Comparison of ENCODE assay signal across 27 mouse cellular contexts in the genomic region with DNA sequence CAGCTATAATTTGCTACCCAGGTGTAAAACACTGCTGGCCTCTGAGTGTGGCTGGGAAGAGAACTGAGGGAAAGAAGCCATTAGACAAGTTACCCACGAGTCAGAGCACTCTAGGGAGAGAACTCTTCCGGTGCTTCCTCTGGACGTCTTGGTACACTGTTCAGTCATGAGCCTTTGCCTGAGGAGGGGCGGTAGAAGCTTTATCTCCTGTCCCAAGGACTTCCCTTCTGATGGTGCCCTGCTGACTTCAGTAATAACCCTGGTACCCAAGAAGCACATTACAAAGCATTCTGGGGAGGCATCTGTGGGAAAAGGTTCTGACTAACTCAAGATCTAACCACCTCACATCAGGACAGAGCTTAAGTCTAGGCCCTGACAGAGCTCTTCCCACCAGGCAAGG. TPM values are rescaled to one million over a fixed set of nuclear protein-coding genes. Genes with fewer than 3 reads are reported as not detected.
DNase-seq lines count a peak whose midpoint lies in the region; ATAC-seq lines count a peak whose summit lies in the region.
"Had no signal": no experiment of that assay in that cellular context is flagged by ENCODE, and none has a peak within 500 bp of the region (broad histone marks: within the 10 kb centered on the region; RNA-seq: fewer than 3 reads in every experiment).

No protein-coding gene starts in this region.

- no peak for ATAC-seq in heart, embryonic 12.5 days (ENCODE audit: insufficient number of reproducible peaks, low FRiP score)
- ATAC-seq in common myeloid progenitor, adult 5-6 weeks (replicated peaks; ENCODE audit: low read depth, poor library complexity, severe bottlenecking): peak; percentile 72
- peak; percentile 54; the same call in 1 of the 2 replicates for ATAC-seq in megakaryocyte progenitor cell, adult 5-6 weeks (replicated peaks; ENCODE audit: poor library complexity)
- no peak for ATAC-seq in midbrain, embryonic 11.5 days (ENCODE audit: low FRiP score)
- ATAC-seq: activated CD4-positive, CD25-positive, alpha-beta regulatory T cell, adult 4 months; forebrain, embryonic 13.5 days; forebrain, embryonic 16.5 days had no signal

- H3K4me3 ChIP-seq in heart, embryonic 12.5 days: no peak overlapping the region
- no peak overlapping the region for H3K4me3 ChIP-seq in forebrain, embryonic 10.5 days
- no peak overlapping the region for H3K4me3 ChIP-seq in midbrain, embryonic 11.5 days (ENCODE audit: low read depth, low read length)
- H3K4me3 ChIP-seq: embryonic facial prominence, embryonic 10.5 days; embryonic facial prominence, embryonic 13.5 days; erythroblast, embryonic 14.5 days; forebrain, embryonic 13.5 days; heart, adult 2 months; heart, embryonic 10.5 days; hindbrain, embryonic 12.5 days; hindbrain, embryonic 15.5 days had no signal

- no peaks in the 10 kb centered on the region for H3K27me3 ChIP-seq in heart, embryonic 12.5 days (replicated peaks)
- H3K27me3 ChIP-seq in forebrain, embryonic 10.5 days (ENCODE audit: poor library complexity, severe bottlenecking): no peaks in the 10 kb centered on the region
- H3K27me3 ChIP-seq in midbrain, embryonic 11.5 days (ENCODE audit: control insufficient read depth, insufficient read depth, low read length): no peaks in the 10 kb centered on the region
- H3K27me3 ChIP-seq: CH12.LX; embryonic facial prominence, embryonic 13.5 days; forebrain, embryonic 13.5 days; hindbrain, embryonic 12.5 days; hindbrain, embryonic 15.5 days had no signal

- peak; percentile 73 for DNase-seq in heart, adult 11 months
- peak; percentile 77 for DNase-seq in 416B (ENCODE audit: low read depth)
- no peak for DNase-seq in forebrain, embryonic 10.5 days (ENCODE audit: extremely low spot score, low spot score)
- DNase-seq in midbrain, embryonic 11.5 days (ENCODE audit: low spot score, missing footprints): no peak
- no peak for DNase-seq in left cerebral cortex, postnatal 4 days
- DNase-seq: adrenal gland, postnatal 10 days; adrenal gland, postnatal 36 days; B cell, adult 2 months; cerebellum, adult 18-20 months; cerebellum, adult 9-10 months; cerebellum, postnatal 14 days; gastrocnemius, postnatal 14 days; heart, adult 2 months had no signal

- no peaks in the 10 kb centered on the region for H3K4me1 ChIP-seq in heart, embryonic 12.5 days (replicated peaks)
- no peaks in the 10 kb centered on the region for H3K4me1 ChIP-seq in forebrain, embryonic 10.5 days
- H3K4me1 ChIP-seq in midbrain, embryonic 11.5 days (ENCODE audit: control insufficient read depth, insufficient read depth, low read length): no peaks in the 10 kb centered on the region
- H3K4me1 ChIP-seq: embryonic facial prominence, embryonic 10.5 days; embryonic facial prominence, embryonic 13.5 days; forebrain, embryonic 13.5 days; heart, embryonic 10.5 days; hindbrain, embryonic 12.5 days; hindbrain, embryonic 15.5 days had no signal

- 53% methylated on average over 4 of the region's 4 CpGs for WGBS in heart, embryonic 12.5 days
- 85% methylated on average over 4 of the region's 4 CpGs for WGBS in forebrain, embryonic 10.5 days
- 72% methylated on average over 4 of the region's 4 CpGs for WGBS in midbrain, embryonic 11.5 days

- H3K9ac ChIP-seq in heart, embryonic 12.5 days: no peak overlapping the region
- no peak overlapping the region for H3K9ac ChIP-seq in midbrain, embryonic 11.5 days (ENCODE audit: low read length)
- H3K9ac ChIP-seq: embryonic facial prominence, embryonic 13.5 days; forebrain, embryonic 13.5 days; hindbrain, embryonic 12.5 days; hindbrain, embryonic 15.5 days had no signal

- H3K4me2 ChIP-seq in heart, embryonic 12.5 days: no peak overlapping the region
- no peak overlapping the region for H3K4me2 ChIP-seq in midbrain, embryonic 11.5 days
- H3K4me2 ChIP-seq: embryonic facial prominence, embryonic 13.5 days; forebrain, embryonic 13.5 days; hindbrain, embryonic 12.5 days; hindbrain, embryonic 15.5 days had no signal

- H3K36me3 ChIP-seq in heart, embryonic 12.5 days: no peaks in the 10 kb centered on the region
- H3K36me3 ChIP-seq in forebrain, embryonic 10.5 days (replicated peaks): no peaks in the 10 kb centered on the region
- no peaks in the 10 kb centered on the region for H3K36me3 ChIP-seq in midbrain, embryonic 11.5 days (ENCODE audit: control insufficient read depth, insufficient read depth, low read length)
- H3K36me3 ChIP-seq: embryonic facial prominence, embryonic 10.5 days; embryonic facial prominence, embryonic 13.5 days; G1E; heart, embryonic 10.5 days; hindbrain, embryonic 12.5 days; hindbrain, embryonic 15.5 days had no signal

- intact Hi-C loops in left cerebral cortex, postnatal 4 days (cut with DNase I): no loop called here

- no peak overlapping the region for H3K27ac ChIP-seq in heart, embryonic 12.5 days (ENCODE audit: poor library complexity, severe bottlenecking)
- H3K27ac ChIP-seq in forebrain, embryonic 10.5 days: no peak overlapping the region
- no peak overlapping the region for H3K27ac ChIP-seq in midbrain, embryonic 11.5 days (ENCODE audit: low read depth, low read length)
- H3K27ac ChIP-seq: embryonic facial prominence, embryonic 10.5 days; embryonic facial prominence, embryonic 13.5 days; forebrain, embryonic 13.5 days; heart, adult 2 months; heart, embryonic 10.5 days; hindbrain, embryonic 12.5 days; hindbrain, embryonic 15.5 days had no signal

- no peaks in the 10 kb centered on the region for H3K9me3 ChIP-seq in heart, embryonic 12.5 days (replicated peaks)
- H3K9me3 ChIP-seq in forebrain, embryonic 10.5 days: no peaks in the 10 kb centered on the region
- no peaks in the 10 kb centered on the region for H3K9me3 ChIP-seq in midbrain, embryonic 11.5 days (ENCODE audit: control insufficient read depth, low read length)
- H3K9me3 ChIP-seq: embryonic facial prominence, embryonic 10.5 days; embryonic facial prominence, embryonic 13.5 days; forebrain, embryonic 13.5 days; G1E; heart, embryonic 10.5 days; hindbrain, embryonic 12.5 days; hindbrain, embryonic 15.5 days had no signal

RNA-seq across cellular contexts. Expression of gene Hk2, which starts 40.6 kb away (rescaled TPM):
- polyA plus RNA-seq in heart, embryonic 12.5 days (2016; fragmentation: Nextera tagmentation; extraction: Ambion mirVana): 35.0 and 35.2 TPM in 2 replicates
- 21.2 and 29.0 TPM in 2 replicates for total RNA-seq in common myeloid progenitor, adult 5-6 weeks (2017)
- total RNA-seq in megakaryocyte progenitor cell, adult 5-6 weeks (2015): 40.9 and 44.3 TPM in 2 replicates
- 39.7 and 54.4 TPM in 2 replicates for total RNA-seq in megakaryocyte progenitor cell, adult 5-6 weeks (2017)
- polyA plus RNA-seq in forebrain, embryonic 10.5 days (2016; fragmentation: Nextera tagmentation; extraction: Ambion mirVana): 36.1 and 39.0 TPM in 2 replicates
- polyA plus RNA-seq in midbrain, embryonic 11.5 days (2014; fragmentation: Nextera tagmentation; extraction: Ambion mirVana): 16.3 and 16.8 TPM in 2 replicates
- total RNA-seq in left cerebral cortex, postnatal 4 days (2021): 1 to 10 TPM; 2.4 to 3.4 TPM

Comparison
In these comparisons a context has a peak if more than half of its experiments do, and no peak if none do; other contexts are left out.
1. DNase-seq: peak in heart, adult 11 months (single experiment) and 416B (single experiment); none in forebrain, embryonic 10.5 days (single experiment), midbrain, embryonic 11.5 days (single experiment) and left cerebral cortex, postnatal 4 days (single experiment).
2. ATAC-seq: peak in common myeloid progenitor, adult 5-6 weeks (single experiment) and megakaryocyte progenitor cell, adult 5-6 weeks (single experiment); none in heart, embryonic 12.5 days (single experiment) and midbrain, embryonic 11.5 days (single experiment).